Mouse (Mus musculus) CH12.LX (cell line): Measurements from ENCODE around the gene Igf1r. TPM values are rescaled to one million over a fixed set of nuclear protein-coding genes. Genes with fewer than 3 reads are reported as not detected.
"Not testable (repeated sequence)": the region's sequence is repeated elsewhere in the genome, so short reads cannot be mapped to it uniquely, and the experiment has no call there.

Experiments
- DNase-seq: peaks from one replicate; pipeline ENCODE4 v3.0.0-alpha.2; 2013; ENCODE audit errors: extremely low read depth
- H3K27ac ChIP-seq: 2 replicates; pipeline ENCODE4 v1.5.1; 2012; ENCODE audit warnings: low read depth, mild to moderate bottlenecking, control low read depth, moderate library complexity; ENCODE audit not compliant: insufficient read depth
- H3K27me3 ChIP-seq: replicated peaks from 2 replicates; pipeline ENCODE3; 2012; ENCODE audit warnings: inconsistent platforms
- H3K36me3 ChIP-seq, 2 experiments: replicated peaks in 1 of 2; 2 replicates each; pipeline versions ENCODE3 to v1.6.1; 2012; ENCODE audit warnings: inconsistent platforms in 1 of 2, low read length in 1 of 2, mild to moderate bottlenecking in 1 of 2, mixed read lengths in 1 of 2, moderate library complexity in 1 of 2; ENCODE audit not compliant: control insufficient read depth in 1 of 2, insufficient read depth in 1 of 2
- H3K4me1 ChIP-seq, 2 experiments: 2 replicates each; pipeline ENCODE4 v1.6.1; 2012; ENCODE audit warnings: inconsistent platforms in 1 of 2, moderate library complexity in 1 of 2; ENCODE audit not compliant: insufficient read depth in 2 of 2, control insufficient read depth in 1 of 2
- H3K4me2 ChIP-seq: 2 replicates; pipeline ENCODE4 v1.6.1; 2012; ENCODE audit warnings: low read depth, mild to moderate bottlenecking, control low read depth; ENCODE audit not compliant: poor library complexity, insufficient read depth, severe bottlenecking
- H3K4me3 ChIP-seq, 3 experiments: fragments of 150-350 bp in 1 of 3; sonication (generic) in 1 of 3; replicated peaks in 1 of 3; 2 replicates each; pipeline versions ENCODE3 to v1.5.1; 2011 to 2012; ENCODE audit warnings: low read depth in 2 of 3, low read length in 2 of 3, mild to moderate bottlenecking in 2 of 3, moderate library complexity in 2 of 3, control low read depth in 1 of 3, improper control_type of control experiment in 1 of 3, inconsistent platforms in 1 of 3, mixed read lengths in 1 of 3; ENCODE audit not compliant: poor library complexity in 1 of 3
- H3K79me2 ChIP-seq: replicated peaks from 2 replicates; pipeline ENCODE4 v1.6.1; 2012; ENCODE audit warnings: mild to moderate bottlenecking, moderate library complexity; ENCODE audit not compliant: control insufficient read depth, poor library complexity, insufficient read depth, severe bottlenecking; ENCODE audit errors: extremely low read depth
- H3K9ac ChIP-seq: 2 replicates; pipeline ENCODE4 v1.6.1; 2012; ENCODE audit warnings: low read depth, mild to moderate bottlenecking, control low read depth, moderate library complexity; ENCODE audit not compliant: insufficient read depth
- H3K9me3 ChIP-seq: replicated peaks from 2 replicates; pipeline ENCODE3; 2012; ENCODE audit warnings: low read length, inconsistent platforms, mixed read lengths
- CTCF ChIP-seq, 2 experiments: IDR thresholded peaks in 1 of 2; conservative IDR thresholded peaks in 1 of 2; 2 replicates each; pipeline ENCODE4 v1.5.1; 2011 to 2012; ENCODE audit warnings: low read depth in 2 of 2, low read length in 2 of 2, improper control_type of control experiment in 1 of 2, inconsistent platforms in 1 of 2, mild to moderate bottlenecking in 1 of 2, moderate library complexity in 1 of 2
- E2F4 ChIP-seq: IDR thresholded peaks from 2 replicates; pipeline ENCODE4 v1.6.1; 2011; ENCODE audit warnings: low read depth, low read length, improper control_type of control experiment; ENCODE audit not compliant: insufficient replicate concordance
- GABPA ChIP-seq: IDR thresholded peaks from 2 replicates; pipeline ENCODE4 v1.6.1; 2012; ENCODE audit warnings: low read depth, low read length, improper control_type of control experiment, inconsistent platforms; ENCODE audit not compliant: insufficient replicate concordance
- KAT2A ChIP-seq: IDR thresholded peaks from 2 replicates; pipeline ENCODE4 v1.6.1; 2012; ENCODE audit warnings: low read length, improper control_type of control experiment, inconsistent platforms; ENCODE audit not compliant: insufficient replicate concordance
- MAFK ChIP-seq: IDR thresholded peaks from 2 replicates; pipeline ENCODE4 v1.6.1; 2011; ENCODE audit warnings: low read length, improper control_type of control experiment; ENCODE audit not compliant: insufficient replicate concordance
- MAX ChIP-seq: IDR thresholded peaks from 2 replicates; pipeline ENCODE4 v1.6.1; 2011; ENCODE audit warnings: low read length, improper control_type of control experiment
- MAZ ChIP-seq: IDR thresholded peaks from 2 replicates; pipeline ENCODE4 v1.6.1; 2012; ENCODE audit warnings: low read depth, mild to moderate bottlenecking, inconsistent platforms, low read length, improper control_type of control experiment, moderate library complexity
- MEF2A ChIP-seq: IDR thresholded peaks from 2 replicates; pipeline ENCODE4 v1.6.1; 2014; ENCODE audit warnings: low read depth, mild to moderate bottlenecking, inconsistent platforms, low read length, improper control_type of control experiment, borderline replicate concordance
- MXI1 ChIP-seq: IDR thresholded peaks from 2 replicates; pipeline ENCODE4 v1.6.1; 2011; ENCODE audit warnings: mild to moderate bottlenecking, low read depth, low read length, improper control_type of control experiment
- PAX5 ChIP-seq: IDR thresholded peaks from 2 replicates; pipeline ENCODE4 v1.6.1; 2012; ENCODE audit warnings: low read length, inconsistent platforms, mixed read lengths
- RAD21 ChIP-seq: IDR thresholded peaks from 2 replicates; pipeline ENCODE4 v1.6.1; 2011; ENCODE audit warnings: low read depth, mild to moderate bottlenecking, low read length, improper control_type of control experiment, moderate library complexity
- RCOR1 ChIP-seq: conservative IDR thresholded peaks from 2 replicates; pipeline ENCODE4 v1.6.1; 2012; ENCODE audit warnings: low read depth, mild to moderate bottlenecking, inconsistent platforms, low read length, improper control_type of control experiment
- SIN3A ChIP-seq: IDR thresholded peaks from 2 replicates; pipeline ENCODE4 v1.6.1; 2012; ENCODE audit warnings: low read length, improper control_type of control experiment, inconsistent platforms
- SMC3 ChIP-seq: IDR thresholded peaks from 2 replicates; pipeline ENCODE4 v1.6.1; 2011; ENCODE audit warnings: low read depth, low read length, improper control_type of control experiment
- TBP ChIP-seq: conservative IDR thresholded peaks from 2 replicates; pipeline ENCODE4 v1.6.1; 2011; ENCODE audit warnings: low read depth, low read length, improper control_type of control experiment
- TCF12 ChIP-seq: IDR thresholded peaks from 2 replicates; pipeline ENCODE4 v1.6.1; 2014; ENCODE audit warnings: low read depth, mild to moderate bottlenecking, inconsistent platforms, low read length, improper control_type of control experiment
- UBTF ChIP-seq: IDR thresholded peaks from 2 replicates; pipeline ENCODE4 v1.6.1; 2012; ENCODE audit warnings: low read depth, mild to moderate bottlenecking, inconsistent platforms, low read length, improper control_type of control experiment, moderate library complexity
- USF2 ChIP-seq: conservative IDR thresholded peaks from 2 replicates; pipeline ENCODE4 v1.6.1; 2011; ENCODE audit warnings: low read depth, low read length, improper control_type of control experiment
- ZC3H11A ChIP-seq: IDR thresholded peaks from 2 replicates; pipeline ENCODE4 v1.6.1; 2012; ENCODE audit warnings: low read depth, mild to moderate bottlenecking, inconsistent platforms, low read length, improper control_type of control experiment
- ZMIZ1 ChIP-seq: IDR thresholded peaks from 2 replicates; pipeline ENCODE4 v1.6.1; 2012; ENCODE audit warnings: low read depth, mild to moderate bottlenecking, inconsistent platforms, low read length, improper control_type of control experiment
- ZNF384 ChIP-seq: IDR thresholded peaks from 2 replicates; pipeline ENCODE4 v1.6.1; 2012; ENCODE audit warnings: low read depth, low read length, improper control_type of control experiment, inconsistent platforms
- dilution Hi-C: fragments of 300-500 bp; cut with MboI; formaldehyde crosslinking; loops from 2 replicates; pipeline ENCODE4 v1.14.3; 2020; ENCODE audit warnings: low sequenced_read_pairs; ENCODE audit not compliant: extremely low pct_unique_long_range_greater_than_20kb, extremely low pct_ligation_motif_present
- in situ Hi-C: fragments of 300-500 bp; cut with MboI; formaldehyde crosslinking; loops from 3 replicates; pipeline ENCODE4 v1.14.3; 2019; ENCODE audit warnings: low sequenced_read_pairs, low pct_ligation_motif_present, low pct_unique_long_range_greater_than_20kb, mixed read lengths
- polyA plus RNA-seq: library from polyadenylated mRNA; unstranded; fragments of >175 nt; gene quantifications from 2 replicates; pipeline ENCODE4 v1.2.1, GENCODE M21; 2012; ENCODE audit warnings: low read depth; ENCODE audit not compliant: insufficient read length
- total RNA-seq, 2 experiments: library from RNA; depleted of rRNA; stranded (reverse); fragments of 300-350 nt in 1 of 2; fragments of >200 nt in 1 of 2; gene quantifications; 2 replicates each; pipeline ENCODE4 v1.2.3; 2012 to 2014

Igf1r gene
- total and polyA plus RNA-seq, 3 experiments, result 0.19 to 1.6 (median 0.29) TPM

DNA sequence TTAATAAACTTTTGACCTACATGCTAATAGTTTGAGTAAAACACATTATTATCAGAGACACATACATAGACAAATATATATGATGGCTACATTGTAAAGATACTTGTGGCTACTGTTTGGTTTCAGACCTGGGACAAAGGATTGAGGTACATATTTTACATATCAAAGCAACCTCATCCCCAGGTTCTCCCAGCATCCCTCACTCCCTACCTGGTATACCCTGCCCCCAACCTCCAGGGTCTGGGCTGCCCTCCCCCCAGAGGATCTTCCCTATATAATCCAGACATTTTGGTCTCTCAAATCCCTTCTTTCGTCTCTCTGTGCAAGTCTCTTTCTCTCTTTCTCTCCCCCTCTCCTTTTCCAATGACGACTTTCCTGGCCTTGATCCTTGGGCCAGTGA, 321.6 kb downstream of the Igf1r start:
- no peaks in the 10 kb centered on the region for H3K27me3 ChIP-seq
- no peaks in the 10 kb centered on the region for H3K36me3 ChIP-seq
- H3K9me3 ChIP-seq, result no peaks in the 10 kb centered on the region
- dilution Hi-C loops, result no loop called here
- peaks cover 31% of the 10 kb centered on the region for H3K79me2 ChIP-seq
- peaks cover 3 to 12% of the 10 kb centered on the region in 2 experiments for H3K4me1 ChIP-seq
- TF ChIP-seq KAT2A (no peak), ZMIZ1 (no peak), MAZ (no peak), GABPA (no peak), RAD21 (no peak), PAX5 (no peak), MXI1 (no peak)
- H3K4me3 ChIP-seq, result no peak overlapping the region
- H3K27ac ChIP-seq, result no peak overlapping the region
- in situ Hi-C loops, result no loop called here
- no peak overlapping the region for H3K9ac ChIP-seq
- DNase-seq, result no peak
- no peak overlapping the region for H3K4me2 ChIP-seq

DNA sequence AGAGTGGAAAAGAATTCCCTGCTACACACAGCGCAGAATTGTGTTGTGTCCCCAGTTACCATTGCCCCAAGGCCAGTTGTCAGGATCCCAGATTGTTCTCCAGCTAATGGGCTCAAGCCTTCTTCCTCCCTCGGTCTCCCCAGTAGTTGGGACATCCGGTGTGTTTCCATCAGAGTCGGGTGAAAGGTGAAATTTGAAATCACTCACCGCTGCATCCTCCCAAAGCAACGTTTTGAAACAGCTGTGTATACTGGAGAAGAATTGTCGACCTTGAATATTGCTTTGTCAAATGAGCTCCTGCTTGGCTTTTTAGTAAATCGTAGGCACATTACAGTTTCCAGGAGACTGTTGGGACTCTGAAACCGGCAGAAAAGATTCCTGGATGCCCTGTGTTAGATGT, 322.3 kb downstream of the Igf1r start:
- no peak for DNase-seq
- peaks cover 3 to 19% of the 10 kb centered on the region in 2 experiments for H3K4me1 ChIP-seq

DNA sequence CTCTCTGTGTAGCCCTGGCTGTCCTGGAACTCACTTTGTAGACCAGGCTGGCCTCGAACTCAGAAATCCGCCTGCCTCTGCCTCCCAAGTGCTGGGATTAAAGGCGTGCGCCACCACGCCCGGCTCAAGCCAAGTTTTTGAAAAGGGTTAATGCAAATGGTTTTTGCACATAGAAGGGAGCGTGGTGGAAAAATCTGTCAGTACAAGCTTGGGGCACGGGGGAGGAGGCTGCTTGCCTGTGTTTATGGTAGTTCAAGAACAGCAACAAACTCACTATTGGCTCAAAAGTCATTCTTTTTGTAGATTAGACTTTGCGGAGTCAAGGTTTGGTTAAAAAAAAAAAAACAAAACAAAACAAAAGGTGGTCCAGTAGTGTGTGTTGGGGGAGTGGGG, 322.8 kb downstream of the Igf1r start:
- TF ChIP-seq TBP (peak; percentile 12; the same call in 1 of the 2 replicates), TCF12 (peak; percentile 1; the same call in 1 of the 2 replicates), ZNF384 (peak; percentile 67)
- in situ Hi-C loops, H3K36me3 ChIP-seq, H3K27me3 ChIP-seq, dilution Hi-C loops, H3K9me3 ChIP-seq: not testable (repeated sequence)
- Histone ChIP-seq H3K79me2 (peaks cover 43% of the 10 kb centered on the region), H3K4me1 (peaks cover 3 to 24% of the 10 kb centered on the region in 2 experiments), H3K4me2 (peak overlapping the region; percentile 46; the same call in 1 of the 2 replicates), H3K4me3 (peak overlapping the region; percentile 75 to 85 (median 79)), H3K27ac (peak overlapping the region; percentile 30; the same call in 1 of the 2 replicates), H3K9ac (peak overlapping the region; percentile 25; the same call in 1 of the 2 replicates)
- peak; percentile 74 for DNase-seq

More for the DNA sequence above, 322.3 kb downstream of the Igf1r start:
- Histone ChIP-seq H3K27ac (no peak overlapping the region; the same call in 1 of the 2 replicates), H3K4me3 (no peak overlapping the region), H3K4me2 (peak overlapping the region; percentile 46; the same call in 1 of the 2 replicates), H3K79me2 (peaks cover 38% of the 10 kb centered on the region), H3K27me3 (no peaks in the 10 kb centered on the region), H3K36me3 (no peaks in the 10 kb centered on the region), H3K9ac (no peak overlapping the region), H3K9me3 (no peaks in the 10 kb centered on the region)
- in situ Hi-C loops, result no loop called here
- dilution Hi-C loops, result no loop called here
- TF ChIP-seq SIN3A (no peak), KAT2A (no peak), TCF12 (no peak), MAX (no peak), ZC3H11A (no peak), CTCF (conservative IDR thresholded peaks at IDR 0.05 in 1 of 2, IDR thresholded peaks at IDR 0.05 in 1 of 2; ENCODE audit: low read depth in 2 of 2, low read length in 2 of 2) (no peak), TBP (no peak), USF2 (no peak), E2F4 (no peak), MAZ (no peak), UBTF (no peak), MAFK (no peak), MEF2A (no peak), RCOR1 (no peak), SMC3 (no peak), ZMIZ1 (no peak)
